Mouse (Mus musculus) hematopoietic multipotent progenitor cell, adult 10-12 weeks (in vitro differentiated cells): ENCODE results near the gene Vwa3b. TPM values are rescaled to one million over a fixed set of nuclear protein-coding genes. Genes with fewer than 3 reads are reported as not detected.

Experiments
- polyA plus RNA-seq: library from polyadenylated mRNA; stranded (reverse); fragments of >175 nt; gene quantifications from 2 replicates; pipeline ENCODE4 v1.2.3, GENCODE M21; 2012; ENCODE audit warnings: low replicate concordance

The Vwa3b gene
- polyA plus RNA-seq: 2.4 TPM in 1 of 2 replicates, not detected in the other

DNA sequence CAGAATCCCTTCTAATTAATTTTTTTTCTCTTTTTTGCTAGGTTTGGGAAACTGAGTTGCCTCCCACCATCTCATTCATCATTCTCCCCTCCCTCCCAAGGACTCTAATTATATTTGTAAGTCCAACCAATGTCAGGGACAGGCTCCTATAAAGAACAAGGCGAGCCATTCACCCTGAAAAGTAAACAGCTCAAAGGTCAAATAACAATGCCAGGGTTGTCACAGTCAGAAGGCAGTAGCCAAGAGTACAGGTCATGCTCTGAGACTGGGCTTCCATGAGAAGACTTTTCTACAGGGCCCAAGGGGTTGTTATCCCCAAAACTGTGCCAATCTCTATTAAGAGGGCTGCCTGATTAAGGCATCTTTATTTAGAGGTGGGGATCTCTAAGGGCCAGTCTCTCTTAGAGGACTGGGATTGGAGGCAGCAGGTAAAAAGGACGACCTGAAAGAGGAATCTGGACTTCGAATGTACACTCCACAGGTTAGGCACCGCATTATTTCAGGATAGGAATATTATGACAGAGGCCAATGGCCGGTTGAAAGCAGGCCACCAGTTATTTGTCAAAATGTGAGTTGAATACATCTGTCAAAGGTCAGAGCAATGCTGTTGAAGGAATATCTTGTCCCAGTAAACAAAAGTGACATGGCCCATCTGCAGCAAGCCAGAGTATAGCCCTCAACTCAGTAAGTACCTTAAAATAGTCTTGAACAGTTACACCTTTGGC is at the start of gene Vwa3b:
TSS of gene Vwa3b (plus strand) at position 635 of the 725 bp plus-strand sequence.

DNA sequence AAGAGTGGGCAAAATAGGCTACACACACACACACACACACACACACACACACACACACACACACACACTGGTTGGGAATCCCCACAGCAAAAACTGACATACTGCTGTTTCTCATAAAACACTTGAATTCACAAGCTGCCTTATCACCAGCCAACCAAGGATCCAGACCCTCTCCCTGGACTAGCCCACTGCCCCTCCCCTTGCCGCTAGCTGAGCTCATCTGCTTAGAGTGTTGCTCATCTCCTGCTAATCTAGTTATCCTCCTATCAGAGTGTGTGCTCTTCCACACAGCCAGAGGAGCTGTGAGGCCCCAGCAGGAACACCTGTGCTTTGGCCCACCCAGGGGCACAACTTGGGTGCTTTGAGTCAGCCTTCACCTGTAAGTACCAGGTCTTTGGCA is 187.7 kb downstream of the Vwa3b start, which contains the start of gene Cnga3:
TSS of gene Cnga3 (plus strand) at position 291 of the 400 bp plus-strand sequence.

Other genes with a start within 250 kb of the Vwa3b start
- gene Tmem131, start 82.9 kb upstream of the Vwa3b start, polyA plus RNA-seq: 51.4 and 99.6 TPM in 2 replicates
- gene Cnga3, start 187.8 kb downstream of the Vwa3b start, polyA plus RNA-seq: 0.16 TPM in 1 of 2 replicates, not detected in the other